Mouse (Mus musculus) bone marrow macrophage, adult 2 months (primary cell): ENCODE results near the gene Tnp2.

Source experiments
- CTCF ChIP-seq: IDR thresholded peaks from 2 replicates; pipeline ENCODE4 v1.5.1; 2012; ENCODE audit warnings: low read depth, mild to moderate bottlenecking, low read length, moderate library complexity
- POLR2A ChIP-seq: IDR thresholded peaks from 2 replicates; pipeline ENCODE4 v1.6.1; 2012; ENCODE audit warnings: mild to moderate bottlenecking, low read depth, low read length, borderline replicate concordance

- TF ChIP-seq CTCF: no peak
- TF ChIP-seq POLR2A: no peak
These were observed 857 bp downstream of the Tnp2 start for GRCm38 (mm10) chr16:10787548-10788058.
